Mouse (Mus musculus): ENCODE measurements at regions not wholly inside any gene's neighbourhood (a gene's known extent, or its start where the extent isn't known, plus 50 kb on each side); places are given as distances from the start of the nearest gene placed in this dataset.

- peaks cover 39% of the 10 kb centered on the region for H3K9me3 ChIP-seq (replicated peaks)
- no peak for TF ChIP-seq GATA1 (IDR thresholded peaks at IDR 0.05; ENCODE audit: borderline replicate concordance, low read length)
- TF ChIP-seq GATA2 (IDR thresholded peaks at IDR 0.05; ENCODE audit: borderline replicate concordance, low read depth, low read length), result no peak
- TF ChIP-seq CTCF (IDR thresholded peaks at IDR 0.05; ENCODE audit: low read depth, low read length), result no peak
- no peak for TF ChIP-seq TAL1 (conservative IDR thresholded peaks at IDR 0.05; ENCODE audit: low read depth, low read length)
- no peak for TF ChIP-seq POLR2AphosphoS5 (IDR thresholded peaks at IDR 0.05; ENCODE audit: insufficient replicate concordance, low read depth, low read length)
- no peak for ATAC-seq (ENCODE audit: extremely low read depth, insufficient number of reproducible peaks, low FRiP score, poor library complexity, severe bottlenecking)
These were observed 118.4 kb upstream of the Phyhipl start for GRCm38 (mm10) chr10:70774159-70774558.

GRCm38 (mm10) chr10:70767461-70767860, 111.7 kb upstream of the Phyhipl start:
- ATAC-seq (ENCODE audit: extremely low read depth, insufficient number of reproducible peaks, low FRiP score, poor library complexity, severe bottlenecking), result no peak
- H3K9me3 ChIP-seq (replicated peaks), result peaks cover 33% of the 10 kb centered on the region

More at GRCm38 (mm10) chr10:70774159-70774558, 118.4 kb upstream of the Phyhipl start:
- Histone ChIP-seq H3K4me1 (ENCODE audit: insufficient read depth, low read depth, low read length) (no peaks in the 10 kb centered on the region), H3K36me3 (replicated peaks) (no peaks in the 10 kb centered on the region), H3K27me3 (ENCODE audit: insufficient read depth, low read length) (no peaks in the 10 kb centered on the region), H3K4me3 (ENCODE audit: low read depth, low read length) (no peak overlapping the region)
- DNase-seq (ENCODE audit: low spot score), result no peak

GRCm38 (mm10) chr10:70766869-70767268, 111.1 kb upstream of the Phyhipl start:
- DNase-seq (ENCODE audit: low spot score) (no peak), ATAC-seq (ENCODE audit: extremely low read depth, insufficient number of reproducible peaks, low FRiP score, poor library complexity, severe bottlenecking) (no peak)
- Histone ChIP-seq H3K27me3 (ENCODE audit: insufficient read depth, low read length) (no peaks in the 10 kb centered on the region), H3K4me1 (ENCODE audit: insufficient read depth, low read depth, low read length) (no peaks in the 10 kb centered on the region), H3K4me3 (ENCODE audit: low read depth, low read length) (no peak overlapping the region), H3K9me3 (replicated peaks) (peaks cover 33% of the 10 kb centered on the region), H3K36me3 (replicated peaks) (no peaks in the 10 kb centered on the region)
- TF ChIP-seq GATA1 (IDR thresholded peaks at IDR 0.05; ENCODE audit: borderline replicate concordance, low read length) (no peak), GATA2 (IDR thresholded peaks at IDR 0.05; ENCODE audit: borderline replicate concordance, low read depth, low read length) (no peak), TAL1 (conservative IDR thresholded peaks at IDR 0.05; ENCODE audit: low read depth, low read length) (no peak), POLR2AphosphoS5 (IDR thresholded peaks at IDR 0.05; ENCODE audit: insufficient replicate concordance, low read depth, low read length) (no peak), CTCF (IDR thresholded peaks at IDR 0.05; ENCODE audit: low read depth, low read length) (no peak)

More at GRCm38 (mm10) chr10:70767461-70767860, 111.7 kb upstream of the Phyhipl start:
- Histone ChIP-seq H3K4me1 (ENCODE audit: insufficient read depth, low read depth, low read length) (no peaks in the 10 kb centered on the region), H3K4me3 (ENCODE audit: low read depth, low read length) (no peak overlapping the region), H3K36me3 (replicated peaks) (no peaks in the 10 kb centered on the region), H3K27me3 (ENCODE audit: insufficient read depth, low read length) (no peaks in the 10 kb centered on the region)
- TF ChIP-seq POLR2AphosphoS5 (IDR thresholded peaks at IDR 0.05; ENCODE audit: insufficient replicate concordance, low read depth, low read length), result no peak
- TF ChIP-seq TAL1 (conservative IDR thresholded peaks at IDR 0.05; ENCODE audit: low read depth, low read length), result no peak
- TF ChIP-seq CTCF (IDR thresholded peaks at IDR 0.05; ENCODE audit: low read depth, low read length), result no peak
- TF ChIP-seq GATA1 (IDR thresholded peaks at IDR 0.05; ENCODE audit: borderline replicate concordance, low read length), result no peak
- no peak for TF ChIP-seq GATA2 (IDR thresholded peaks at IDR 0.05; ENCODE audit: borderline replicate concordance, low read depth, low read length)
- DNase-seq (ENCODE audit: low spot score), result no peak

- ATAC-seq (ENCODE audit: extremely low read depth, insufficient number of reproducible peaks, low FRiP score, poor library complexity, severe bottlenecking) (no peak), DNase-seq (ENCODE audit: low spot score) (no peak)
- no peaks in the 10 kb centered on the region for H3K27me3 ChIP-seq (ENCODE audit: insufficient read depth, low read length)
- H3K4me3 ChIP-seq (ENCODE audit: low read depth, low read length), result no peak overlapping the region
- H3K9me3 ChIP-seq (replicated peaks), result peaks cover 35% of the 10 kb centered on the region
- no peaks in the 10 kb centered on the region for H3K36me3 ChIP-seq (replicated peaks)
- H3K4me1 ChIP-seq (ENCODE audit: insufficient read depth, low read depth, low read length), result no peaks in the 10 kb centered on the region
- TF ChIP-seq GATA2 (IDR thresholded peaks at IDR 0.05; ENCODE audit: borderline replicate concordance, low read depth, low read length), result no peak
- TF ChIP-seq TAL1 (conservative IDR thresholded peaks at IDR 0.05; ENCODE audit: low read depth, low read length), result no peak
These were observed 110.7 kb upstream of the Phyhipl start for GRCm38 (mm10) chr10:70766450-70766849.

GRCm38 (mm10) chr10:70763206-70763605, 107.4 kb upstream of the Phyhipl start:
- H3K4me3 ChIP-seq (ENCODE audit: low read depth, low read length), result no peak overlapping the region
- ATAC-seq (ENCODE audit: extremely low read depth, insufficient number of reproducible peaks, low FRiP score, poor library complexity, severe bottlenecking), result no peak
- no peak for DNase-seq (ENCODE audit: low spot score)

GRCm38 (mm10) chr10:70759686-70760085, 103.9 kb upstream of the Phyhipl start:
- ATAC-seq (ENCODE audit: extremely low read depth, insufficient number of reproducible peaks, low FRiP score, poor library complexity, severe bottlenecking), result no peak
- Histone ChIP-seq H3K9me3 (replicated peaks) (peaks cover 42% of the 10 kb centered on the region), H3K27me3 (ENCODE audit: insufficient read depth, low read length) (no peaks in the 10 kb centered on the region), H3K4me1 (ENCODE audit: insufficient read depth, low read depth, low read length) (no peaks in the 10 kb centered on the region), H3K36me3 (replicated peaks) (no peaks in the 10 kb centered on the region), H3K4me3 (ENCODE audit: low read depth, low read length) (no peak overlapping the region)
- TF ChIP-seq POLR2AphosphoS5 (IDR thresholded peaks at IDR 0.05; ENCODE audit: insufficient replicate concordance, low read depth, low read length) (no peak), TAL1 (conservative IDR thresholded peaks at IDR 0.05; ENCODE audit: low read depth, low read length) (no peak), GATA1 (IDR thresholded peaks at IDR 0.05; ENCODE audit: borderline replicate concordance, low read length) (no peak), GATA2 (IDR thresholded peaks at IDR 0.05; ENCODE audit: borderline replicate concordance, low read depth, low read length) (no peak), CTCF (IDR thresholded peaks at IDR 0.05; ENCODE audit: low read depth, low read length) (no peak)
- DNase-seq (ENCODE audit: low spot score), result no peak

More at GRCm38 (mm10) chr10:70763206-70763605, 107.4 kb upstream of the Phyhipl start:
- Histone ChIP-seq H3K27me3 (ENCODE audit: insufficient read depth, low read length) (no peaks in the 10 kb centered on the region), H3K36me3 (replicated peaks) (no peaks in the 10 kb centered on the region), H3K4me1 (ENCODE audit: insufficient read depth, low read depth, low read length) (no peaks in the 10 kb centered on the region), H3K9me3 (replicated peaks) (peaks cover 43% of the 10 kb centered on the region)
- no peak for TF ChIP-seq TAL1 (conservative IDR thresholded peaks at IDR 0.05; ENCODE audit: low read depth, low read length)
- no peak for TF ChIP-seq CTCF (IDR thresholded peaks at IDR 0.05; ENCODE audit: low read depth, low read length)
- no peak for TF ChIP-seq GATA2 (IDR thresholded peaks at IDR 0.05; ENCODE audit: borderline replicate concordance, low read depth, low read length)
- no peak for TF ChIP-seq GATA1 (IDR thresholded peaks at IDR 0.05; ENCODE audit: borderline replicate concordance, low read length)
- no peak for TF ChIP-seq POLR2AphosphoS5 (IDR thresholded peaks at IDR 0.05; ENCODE audit: insufficient replicate concordance, low read depth, low read length)
